Mouse (Mus musculus) erythroblast, embryonic 14.5 days (primary cell): Measurements from ENCODE around the gene Rpp25l.

ENCODE experiments used
- GATA1 ChIP-seq: IDR thresholded peaks from 2 replicates; pipeline ENCODE4 v1.6.1; 2012; ENCODE audit warnings: low read length, inconsistent platforms, mixed read lengths
- TAL1 ChIP-seq: IDR thresholded peaks from 3 replicates; pipeline ENCODE4 v1.6.1; 2012; ENCODE audit warnings: low read length, inconsistent platforms, mixed read lengths

DNA sequence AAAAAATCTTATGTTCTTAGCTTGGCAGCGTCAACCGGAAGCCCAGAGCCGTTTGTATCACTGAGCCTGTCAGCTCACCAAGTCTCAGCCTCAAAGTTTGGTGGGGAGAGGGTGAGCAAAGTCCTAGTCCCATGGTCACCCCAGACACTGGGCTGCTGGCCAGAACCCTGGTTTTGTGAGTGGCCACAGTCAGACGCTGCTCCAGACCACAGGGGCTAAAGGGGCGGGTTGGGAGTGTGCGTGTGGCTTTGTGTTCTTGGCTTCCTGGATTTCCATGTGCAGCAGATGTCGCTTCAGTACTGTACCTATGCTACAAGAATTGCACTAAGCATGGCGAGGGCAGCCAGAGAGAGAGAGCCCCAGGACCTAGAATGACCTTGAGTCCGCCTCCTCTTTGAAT lies 45.9 kb upstream of the Rpp25l start:
- TF ChIP-seq TAL1 (no peak), GATA1 (no peak)
